Mouse (Mus musculus): Measurements from ENCODE around the gene 1700029J07Rik.
A peak's percentile ranks its signal among the peaks of the same experiment; 100 is the strongest.

1700029J07Rik gene

GRCm38 (mm10) chr8:45975126-45975836, at the start of gene 1700029J07Rik, which contains the start of gene Ufsp2:
Gene 1700029J07Rik, minus strand, starts transcription at chr8:45975252.
Gene Ufsp2, plus strand, starts transcription at chr8:45975528.
- peak; percentile 93 to 98 for DNase-seq (ENCODE audit: low spot score in 2 of 2)

DNA sequence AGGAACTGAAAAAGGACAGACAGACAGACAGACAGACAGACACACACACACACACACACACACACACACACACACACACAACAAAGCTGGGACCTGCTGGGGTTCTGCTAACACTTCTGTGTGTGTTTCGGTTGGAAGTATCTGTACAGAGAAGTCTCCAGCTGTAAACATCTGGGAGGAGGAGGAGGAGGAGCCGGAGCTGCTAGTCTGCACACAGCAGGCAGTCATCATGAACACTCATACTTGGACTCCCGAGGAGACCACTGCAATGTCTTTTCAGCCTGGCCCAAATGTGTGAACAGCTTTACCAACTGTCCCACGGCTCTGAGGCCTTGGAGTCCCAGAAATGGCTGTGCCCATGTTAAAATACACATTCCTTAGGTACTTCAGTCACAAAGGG, 49.3 kb upstream of the 1700029J07Rik start:
- DNase-seq (ENCODE audit: low spot score in 2 of 2), result no peak

GRCm38 (mm10) chr8:46022758-46023157, 47.7 kb upstream of the 1700029J07Rik start:
- DNase-seq (ENCODE audit: low spot score in 2 of 2), result no peak

DNA sequence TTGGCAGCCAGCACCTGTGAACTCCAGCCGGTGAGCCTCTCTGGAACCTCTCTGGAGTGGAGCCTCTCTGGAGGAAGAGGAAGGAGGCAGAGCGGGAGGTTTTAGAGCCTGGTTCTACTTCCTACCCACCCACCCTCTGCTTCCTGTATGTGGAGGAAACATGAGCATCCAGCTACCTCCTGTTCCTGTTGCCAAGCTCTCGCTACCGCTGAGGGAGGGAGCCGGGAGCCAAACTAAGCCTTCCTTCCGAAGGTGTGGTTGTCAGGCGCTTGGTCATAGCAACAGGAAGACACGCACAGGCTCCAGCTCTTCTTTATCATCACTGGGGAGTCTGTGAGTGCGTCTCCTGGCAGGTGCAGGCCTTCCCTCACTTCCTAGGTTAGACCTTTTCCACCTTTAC, 47.2 kb upstream of the 1700029J07Rik start:
- no peak for DNase-seq (ENCODE audit: low spot score in 2 of 2)

DNA sequence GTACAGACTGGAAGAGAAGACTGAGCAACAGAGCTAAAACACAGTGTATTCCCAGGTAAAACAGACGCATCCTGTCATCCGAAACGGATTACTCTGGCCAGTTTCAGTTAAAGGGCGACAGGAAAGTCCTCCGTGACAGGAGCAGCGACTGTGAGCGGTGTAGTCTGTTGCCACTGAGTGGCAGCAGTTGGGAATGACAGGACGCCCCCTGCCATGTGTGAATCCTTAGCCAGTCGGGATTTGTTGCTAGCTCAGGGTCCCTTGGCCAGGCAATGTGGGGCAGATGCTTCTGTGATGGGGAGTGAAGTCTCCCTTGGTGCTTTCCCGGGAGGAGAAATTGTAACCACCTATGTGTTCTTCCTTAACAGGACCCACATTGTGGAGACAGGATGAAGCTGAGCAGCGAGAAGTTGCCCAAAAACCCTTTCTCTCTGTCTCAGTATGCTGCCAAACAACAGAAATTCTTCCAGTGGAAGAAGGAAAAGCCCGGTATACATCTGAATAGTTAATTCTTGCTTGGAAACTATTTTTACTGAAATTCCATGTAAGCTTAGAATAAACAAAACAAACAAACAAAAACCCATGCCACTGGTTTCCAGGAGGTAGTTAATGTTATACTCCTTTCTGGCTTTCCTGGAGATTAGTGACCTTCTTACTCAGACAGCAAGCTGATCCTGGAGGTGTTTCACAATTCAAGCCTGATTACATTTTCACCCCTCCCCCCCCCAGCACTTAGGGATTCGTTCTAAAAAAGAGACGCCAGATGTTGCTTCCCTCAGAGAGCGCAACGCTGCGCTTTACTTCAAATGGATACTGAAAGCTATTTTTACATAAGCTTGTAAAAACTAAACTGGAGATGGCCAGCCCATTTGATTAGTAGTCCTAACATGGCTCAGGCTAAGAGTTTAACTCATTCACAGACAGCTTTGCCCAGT, 36.0 kb upstream of the 1700029J07Rik start:
- DNase-seq (ENCODE audit: low spot score in 2 of 2), result peak in 1 of 2 experiments; percentile 16

- DNase-seq (ENCODE audit: low spot score in 2 of 2), result no peak
Measured at GRCm38 (mm10) chr8:46010306-46010705, 35.3 kb upstream of the 1700029J07Rik start.

- DNase-seq (ENCODE audit: low spot score in 2 of 2), result no peak
Measured at GRCm38 (mm10) chr8:46007050-46007672, 32.1 kb upstream of the 1700029J07Rik start.

- no peak for DNase-seq (ENCODE audit: low spot score in 2 of 2)
Measured at GRCm38 (mm10) chr8:46005596-46005995, 30.5 kb upstream of the 1700029J07Rik start, which contains the start of gene Ankrd37. Gene Ankrd37, minus strand, starts transcription at chr8:46005707.

DNA sequence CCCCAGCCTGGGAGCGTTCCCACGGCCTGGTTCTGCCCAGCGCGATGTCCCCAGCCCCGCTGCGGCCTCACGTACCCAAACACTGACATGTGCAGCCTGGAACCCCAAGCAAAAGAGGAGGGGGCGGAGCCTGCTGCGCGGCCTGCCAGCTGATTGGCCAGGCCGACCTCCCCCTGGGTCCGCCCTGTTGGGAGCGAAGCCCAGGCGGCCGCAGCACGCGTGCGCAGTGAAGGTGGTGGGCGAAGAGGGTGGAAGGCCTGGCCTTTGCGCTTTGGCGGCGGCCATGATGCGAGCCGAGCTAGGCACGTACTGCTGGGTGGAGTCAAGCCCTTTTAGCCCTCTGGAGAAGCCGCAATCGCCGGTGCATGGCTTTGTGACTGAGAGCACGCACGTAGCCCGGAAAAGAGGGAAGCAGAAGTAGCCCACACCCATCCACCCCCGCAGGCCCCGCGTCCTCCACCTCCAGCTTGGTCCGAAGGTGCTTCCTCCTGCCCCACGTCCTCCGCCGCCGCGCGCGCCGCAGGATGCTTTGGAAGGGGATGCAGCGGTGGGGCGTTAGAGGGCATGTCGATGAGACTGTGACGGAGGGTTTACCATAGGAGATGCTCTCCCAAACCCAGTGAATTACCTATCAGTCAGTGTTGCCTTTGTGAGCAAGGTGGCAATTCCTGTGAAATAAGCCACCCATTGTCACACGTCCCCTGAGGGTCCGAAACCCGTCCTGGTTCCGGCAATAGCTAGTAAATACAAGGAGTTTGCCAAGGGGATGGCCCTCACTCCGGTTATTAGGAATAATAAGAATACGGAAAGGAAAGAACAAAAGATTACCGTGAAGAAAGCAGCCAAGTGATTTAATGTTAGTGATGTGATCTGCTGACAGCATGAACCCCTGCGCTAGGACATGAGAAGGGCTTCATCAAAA, 25.0 kb upstream of the 1700029J07Rik start:
- peak; percentile 95 to 97 for DNase-seq (ENCODE audit: low spot score in 2 of 2)

DNA sequence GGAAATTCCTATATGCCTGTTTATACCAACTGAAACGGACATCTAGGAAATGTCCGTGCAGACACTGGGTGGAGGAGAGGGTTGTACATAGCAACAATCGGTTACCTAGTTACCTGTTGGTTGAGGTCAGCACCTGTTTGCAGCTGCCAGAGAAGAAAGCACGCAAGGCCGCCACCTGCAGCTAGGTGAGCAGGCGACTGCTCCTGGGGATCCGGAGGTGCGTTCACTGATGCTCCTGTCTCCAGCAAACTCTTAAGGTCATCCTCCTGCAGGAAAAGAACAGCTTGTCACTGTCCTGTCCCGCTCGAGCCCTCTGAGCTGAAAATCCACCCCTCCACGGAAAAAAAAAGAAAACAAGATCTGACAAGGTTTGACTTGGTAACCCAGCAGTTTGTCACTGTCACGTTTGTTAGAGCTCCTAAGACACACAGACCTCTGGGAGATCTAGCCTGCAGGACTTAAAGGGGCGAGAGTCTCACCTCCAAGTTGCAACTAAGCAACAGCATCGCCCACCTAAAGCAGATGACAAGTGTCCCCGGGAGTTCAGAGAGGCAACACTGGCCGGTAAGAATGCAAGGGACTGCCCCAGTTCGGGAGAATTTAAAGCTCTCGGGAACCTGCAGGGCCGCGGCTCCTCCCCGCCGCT, 24.2 kb upstream of the 1700029J07Rik start, which contains the start of gene Lrp2bp:
Gene Lrp2bp, plus strand, starts transcription at position 166 of the 646 bp plus-strand sequence.
- DNase-seq (ENCODE audit: low spot score in 2 of 2), result no peak

DNA sequence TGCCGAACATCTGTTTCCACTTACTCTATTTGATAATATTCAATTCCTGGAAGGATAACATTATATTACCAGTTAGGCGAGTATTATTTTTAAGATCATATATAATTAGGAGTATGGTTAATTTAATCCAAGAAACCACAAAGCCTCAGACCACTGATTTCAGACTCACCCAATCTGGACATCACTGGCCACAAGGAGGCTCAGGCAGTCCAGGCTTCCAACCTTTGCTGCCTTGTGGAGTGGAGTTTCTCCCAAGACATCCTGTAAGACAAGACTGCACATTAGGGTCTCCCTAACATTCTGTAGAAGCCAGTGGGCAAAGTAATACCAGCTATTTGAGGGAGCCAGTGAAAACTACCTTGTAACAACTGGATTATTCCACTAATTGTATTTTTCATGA, 23.2 kb upstream of the 1700029J07Rik start:
- DNase-seq (ENCODE audit: low spot score in 2 of 2), result no peak

GRCm38 (mm10) chr8:45995576-45995975, 20.5 kb upstream of the 1700029J07Rik start:
- DNase-seq (ENCODE audit: low spot score in 2 of 2), result no peak

DNA sequence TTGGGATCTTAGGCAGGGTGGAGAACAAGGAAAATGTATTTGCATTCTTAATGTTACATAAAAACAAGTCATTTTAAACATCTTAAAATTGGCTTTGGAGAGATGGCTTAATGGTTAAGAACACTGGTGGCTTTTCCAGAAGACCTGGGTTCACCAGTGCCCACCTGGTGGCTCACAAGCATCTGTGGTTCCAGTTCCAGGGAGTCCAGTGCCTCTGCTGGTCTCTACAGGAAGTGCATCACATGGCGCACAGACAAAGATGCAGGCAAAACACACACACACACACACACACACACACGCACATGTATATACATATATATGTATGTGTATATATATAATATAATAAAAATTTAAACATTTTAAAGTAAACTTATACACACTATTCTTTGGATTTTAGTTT, 19.1 kb upstream of the 1700029J07Rik start:
- no peak for DNase-seq (ENCODE audit: low spot score in 2 of 2)

DNA sequence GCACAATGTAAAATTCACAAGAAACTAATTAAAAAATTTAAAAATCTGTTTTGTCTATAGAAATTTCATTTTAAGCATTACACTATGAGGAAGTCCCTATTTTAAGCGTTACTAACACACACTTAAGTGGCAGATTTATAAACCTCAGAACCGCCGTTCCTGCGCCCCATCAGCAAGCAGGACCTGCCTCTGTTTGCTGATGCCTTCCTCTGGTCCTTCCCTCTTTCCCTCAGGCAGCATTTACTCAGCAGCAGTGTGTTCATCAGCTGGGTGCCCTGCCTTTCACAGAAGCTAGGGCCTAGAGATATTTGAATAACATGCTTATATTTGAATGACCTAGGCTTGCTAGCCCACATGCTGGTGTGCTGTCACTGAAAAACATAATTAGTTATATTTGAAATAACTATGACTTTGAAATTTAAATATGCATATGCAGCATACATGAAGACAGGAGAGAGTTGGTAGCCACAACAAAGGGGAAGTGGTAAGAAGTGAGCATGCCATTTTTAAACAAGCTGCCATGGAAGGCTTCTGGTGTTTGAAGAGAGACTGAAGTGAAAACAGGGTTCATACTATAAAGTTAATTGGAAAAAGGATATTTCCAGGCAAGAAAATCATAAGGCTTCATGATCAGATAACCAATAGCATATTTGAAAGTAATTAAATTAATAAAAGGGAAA, 15.7 kb upstream of the 1700029J07Rik start:
- no peak for DNase-seq (ENCODE audit: low spot score in 2 of 2)

GRCm38 (mm10) chr8:45988189-45988588, 13.1 kb upstream of the 1700029J07Rik start:
- DNase-seq (ENCODE audit: low spot score in 2 of 2), result no peak

DNA sequence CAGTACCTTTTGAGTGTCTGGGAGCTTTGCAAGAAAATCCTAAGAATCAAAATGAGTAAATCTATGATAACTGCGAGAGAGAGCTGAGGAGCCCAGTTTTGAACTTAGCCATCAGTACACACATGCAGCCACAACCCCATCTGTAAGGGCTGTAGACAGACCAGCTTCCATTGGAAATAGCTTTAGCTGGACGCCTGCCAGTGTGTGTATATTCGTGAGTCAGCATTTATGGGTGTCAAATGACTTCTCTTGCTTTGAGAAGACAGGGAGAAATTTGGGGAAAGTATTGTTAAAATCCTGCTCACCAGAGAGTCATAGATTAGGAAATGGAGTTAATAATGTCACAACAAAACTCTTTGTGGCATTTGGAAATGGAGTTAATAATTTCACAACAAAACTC, 11.6 kb upstream of the 1700029J07Rik start:
- no peak for DNase-seq (ENCODE audit: low spot score in 2 of 2)

GRCm38 (mm10) chr8:45975837-45976468, 901 bp upstream of the 1700029J07Rik start:
- no peak for DNase-seq (ENCODE audit: low spot score in 2 of 2)

DNA sequence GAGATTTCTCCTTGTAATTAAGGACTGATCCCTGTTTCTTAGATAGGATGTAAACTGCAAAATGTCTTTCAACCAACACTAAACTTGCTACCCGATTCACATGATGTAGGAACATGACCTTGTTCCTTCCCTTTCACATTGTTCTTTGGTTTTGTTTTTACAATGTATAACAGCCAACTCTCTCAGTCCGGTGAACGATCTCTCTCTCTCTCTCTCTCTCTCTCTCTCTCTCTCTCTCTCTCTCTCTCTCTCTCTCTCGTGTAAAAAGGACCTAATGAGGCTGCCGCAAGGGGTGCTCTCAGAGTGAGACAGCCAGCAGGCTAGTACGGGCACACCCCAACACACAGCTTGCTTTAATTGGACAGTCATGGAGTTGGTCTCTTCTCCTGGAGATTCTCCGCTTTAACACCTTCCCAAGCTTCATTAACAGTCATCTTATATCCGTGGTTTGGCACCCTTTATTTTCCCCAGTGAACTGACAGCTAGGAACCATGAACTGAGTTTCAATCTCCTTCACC, 1.0 kb downstream of the 1700029J07Rik start:
- DNase-seq (ENCODE audit: low spot score in 2 of 2), result no peak

- no peak for DNase-seq (ENCODE audit: low spot score in 2 of 2)
Measured at GRCm38 (mm10) chr8:45970894-45971293, 4.2 kb downstream of the 1700029J07Rik start.

Measured in cerebellum, postnatal 4 days (tissue).